In genomic region chrX:129884465-129884864, GRCm38 (mm10) we compare ENCODE assay signal across 7 mouse cellular contexts.
DNase-seq lines count a peak whose midpoint lies in the region; ATAC-seq and TF ChIP-seq lines count a peak whose summit lies in the region.

No protein-coding gene starts in this region.

- no peak overlapping the region for H3K4me3 ChIP-seq in CH12.LX (replicated peaks in 1 of 3; ENCODE audit: low read depth in 2 of 3, low read length in 2 of 3, poor library complexity in 1 of 3)
- no peak overlapping the region for H3K4me3 ChIP-seq in limb, embryonic 10.5 days
- H3K4me3 ChIP-seq in stomach, postnatal 0 days (ENCODE audit: low read depth, low read length) = no peak overlapping the region

- DNase-seq in left cerebral cortex, postnatal 14 days (ENCODE audit: low spot score in 2 of 2) = peak; percentile 5 to 22
- DNase-seq in left cerebral cortex, adult 8-10 months (ENCODE audit: low spot score in 2 of 2) = no peak
- DNase-seq in CH12.LX (ENCODE audit: extremely low read depth) = no peak
- DNase-seq in Patski (ENCODE audit: low read depth, low spot score) = no peak
- peak; percentile 51 for DNase-seq in embryo, embryonic 10 days (ENCODE audit: low spot score)
- DNase-seq in limb, embryonic 10.5 days (ENCODE audit: low spot score) = peak; percentile 30
- no peak for DNase-seq in stomach, postnatal 0 days (ENCODE audit: low spot score)

- H3K27me3 ChIP-seq in CH12.LX (replicated peaks) (no peaks in the 10 kb centered on the region), Patski (peaks cover 44% of the 10 kb centered on the region)
- H3K27me3 ChIP-seq in limb, embryonic 10.5 days (ENCODE audit: low read depth, poor library complexity, severe bottlenecking) = no peaks in the 10 kb centered on the region
- H3K27me3 ChIP-seq in stomach, postnatal 0 days (ENCODE audit: control insufficient read depth, insufficient read depth, low read length) = no peaks in the 10 kb centered on the region

- POLR2A ChIA-PET in Patski (lab: Charles Lee) = no interaction called here

- intact Hi-C loops in left cerebral cortex, postnatal 14 days (cut with DNase I) = no loop called here

- no peaks in the 10 kb centered on the region for H3K79me2 ChIP-seq in CH12.LX (replicated peaks; ENCODE audit: control insufficient read depth, extremely low read depth, insufficient read depth, poor library complexity, severe bottlenecking)

- TF ChIP-seq EP300 in CH12.LX (IDR thresholded peaks at IDR 0.05; ENCODE audit: low read length) = no peak
- no peak for TF ChIP-seq EP300 in stomach, postnatal 0 days (optimal IDR thresholded peaks at IDR 0.05)

- CTCF ChIA-PET in Patski (lab: Charles Lee) = interaction anchor here (1.3 kb wide), 1 partner anchor 17 kb away, joined by 4 read pairs; no protein-coding TSS in a partner anchor

- peak in 1 of 2 experiments; percentile 19; a peak in 2 of 4 replicates for TF ChIP-seq CTCF in CH12.LX (conservative IDR thresholded peaks at IDR 0.05 in 1 of 2, IDR thresholded peaks at IDR 0.05 in 1 of 2; ENCODE audit: low read depth in 2 of 2, low read length in 2 of 2)
- peak; percentile 72 for TF ChIP-seq CTCF in Patski (IDR thresholded peaks at IDR 0.05)
- TF ChIP-seq CTCF in stomach, postnatal 0 days (IDR thresholded peaks at IDR 0.05; ENCODE audit: low read depth) = peak; percentile 75

- H3K9ac ChIP-seq in CH12.LX (ENCODE audit: insufficient read depth, low read depth) = no peak overlapping the region
- H3K9ac ChIP-seq in stomach, postnatal 0 days (ENCODE audit: low read length) = no peak overlapping the region

- H3K36me3 ChIP-seq in CH12.LX (replicated peaks in 1 of 2; ENCODE audit: control insufficient read depth in 1 of 2, insufficient read depth in 1 of 2, low read length in 1 of 2) = no peaks in the 10 kb centered on the region
- no peaks in the 10 kb centered on the region for H3K36me3 ChIP-seq in limb, embryonic 10.5 days
- H3K36me3 ChIP-seq in stomach, postnatal 0 days (ENCODE audit: control insufficient read depth, insufficient read depth, low read length) = no peaks in the 10 kb centered on the region

- H3K27ac ChIP-seq in CH12.LX (ENCODE audit: insufficient read depth, low read depth) = no peak overlapping the region
- no peak overlapping the region for H3K27ac ChIP-seq in limb, embryonic 10.5 days
- no peak overlapping the region for H3K27ac ChIP-seq in stomach, postnatal 0 days (replicated peaks)

- no peaks in the 10 kb centered on the region for H3K9me3 ChIP-seq in CH12.LX (replicated peaks; ENCODE audit: low read length)
- no peaks in the 10 kb centered on the region for H3K9me3 ChIP-seq in limb, embryonic 10.5 days (replicated peaks)
- no peaks in the 10 kb centered on the region for H3K9me3 ChIP-seq in stomach, postnatal 0 days (ENCODE audit: control insufficient read depth, low read length)

- in situ Hi-C loops in CH12.LX (cut with MboI; ENCODE audit: low pct_ligation_motif_present, low pct_unique_long_range_greater_than_20kb, low sequenced_read_pairs) = no loop called here
- in situ Hi-C loops in Patski (cut with MboI; ENCODE audit: low pct_unique_long_range_greater_than_20kb) = loop anchor here (25.0 kb wide), 1 partner anchor 322 kb away; no protein-coding TSS in a partner anchor

- H3K4me1 ChIP-seq in CH12.LX (ENCODE audit: control insufficient read depth in 1 of 2, insufficient read depth in 2 of 2) = no peaks in the 10 kb centered on the region
- no peaks in the 10 kb centered on the region for H3K4me1 ChIP-seq in limb, embryonic 10.5 days
- no peaks in the 10 kb centered on the region for H3K4me1 ChIP-seq in stomach, postnatal 0 days (replicated peaks; ENCODE audit: control insufficient read depth, insufficient read depth)

- no peak for TF ChIP-seq POLR2A in CH12.LX (IDR thresholded peaks at IDR 0.05; ENCODE audit: low read depth, low read length)

- dilution Hi-C loops in CH12.LX (cut with MboI; ENCODE audit: extremely low pct_ligation_motif_present, extremely low pct_unique_long_range_greater_than_20kb, low sequenced_read_pairs) = no loop called here

- no peak overlapping the region for H3K4me2 ChIP-seq in CH12.LX (ENCODE audit: insufficient read depth, low read depth, poor library complexity, severe bottlenecking)
- no peak overlapping the region for H3K4me2 ChIP-seq in stomach, postnatal 0 days (replicated peaks; ENCODE audit: low read depth)

- no peak for ATAC-seq in Patski
- no peak for ATAC-seq in stomach, postnatal 0 days (ENCODE audit: low FRiP score, low TSS enrichment)

- peak; percentile 16 for TF ChIP-seq RAD21 in CH12.LX (IDR thresholded peaks at IDR 0.05; ENCODE audit: low read depth, low read length)

- 15% methylated on average over 3 of the region's 3 CpGs for WGBS in limb, embryonic 10.5 days
- 18% methylated on average over 3 of the region's 3 CpGs for WGBS in stomach, postnatal 0 days

TF ChIP-seq in CH12.LX, 34 proteins besides CTCF, POLR2A, EP300 and RAD21:
- TF ChIP-seq ZMIZ1 (IDR thresholded peaks at IDR 0.05; ENCODE audit: low read depth, low read length) = no peak
- TF ChIP-seq TCF12 (IDR thresholded peaks at IDR 0.05; ENCODE audit: low read depth, low read length) = no peak
- TF ChIP-seq USF2 (conservative IDR thresholded peaks at IDR 0.05; ENCODE audit: low read depth, low read length) = no peak
- TF ChIP-seq MYC (IDR thresholded peaks at IDR 0.05; ENCODE audit: low read depth, low read length) = no peak
- no peak for TF ChIP-seq GABPA (IDR thresholded peaks at IDR 0.05; ENCODE audit: insufficient replicate concordance, low read depth, low read length)

Comparison
In these comparisons a context has a peak if more than half of its experiments do, and no peak if none do; other contexts are left out.
1. DNase-seq: peak in left cerebral cortex, postnatal 14 days (2 of 2), embryo, embryonic 10 days (single experiment) and limb, embryonic 10.5 days (single experiment); none in left cerebral cortex, adult 8-10 months (0 of 2), CH12.LX (single experiment), Patski (single experiment) and stomach, postnatal 0 days (single experiment).